Mouse (Mus musculus): ENCODE measurements around the gene Pip5k1b. TPM values are rescaled to one million over a fixed set of nuclear protein-coding genes. Genes with fewer than 3 reads are reported as not detected.
A peak's percentile ranks its signal among the peaks of the same experiment; 100 is the strongest.

Pip5k1b gene
- polyA plus RNA-seq, 1 experiment: 23.3 TPM

DNA sequence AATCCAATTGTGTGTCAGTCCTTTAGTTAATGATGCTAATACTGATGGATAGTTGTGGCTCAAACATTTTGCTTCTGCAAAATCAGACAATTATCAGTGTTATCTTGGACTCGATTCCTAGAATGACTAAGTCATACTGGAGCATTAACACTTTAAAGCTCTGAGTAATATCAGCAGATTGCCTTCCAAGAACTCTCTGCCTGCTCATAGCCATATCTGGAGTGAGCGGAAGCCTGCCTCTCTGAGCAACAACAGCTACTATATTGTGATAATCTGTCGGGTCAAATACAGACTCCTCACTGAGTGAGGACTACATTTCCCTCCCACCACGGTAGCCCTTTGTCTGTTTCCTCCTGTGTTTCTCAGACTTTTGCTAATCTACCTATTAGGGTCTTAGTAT is 116.0 kb downstream of the Pip5k1b start:
- TF ChIP-seq POLR2A (IDR thresholded peaks at IDR 0.05; ENCODE audit: low read depth, low read length): no peak
- TF ChIP-seq CTCF (IDR thresholded peaks at IDR 0.05; ENCODE audit: extremely low read depth, insufficient read length, insufficient replicate concordance, low read depth, low read length): no peak
- WGBS: 66% methylated on average over 4 of the region's 4 CpGs
- H3K4me3 ChIP-seq (ENCODE audit: low read depth, low read length): no peak overlapping the region
- H3K27me3 ChIP-seq (ENCODE audit: control insufficient read depth, insufficient read depth, low read length): no peaks in the 10 kb centered on the region
- no peaks in the 10 kb centered on the region for H3K4me1 ChIP-seq (ENCODE audit: control insufficient read depth, insufficient read depth, insufficient read length, low read length)
- peaks cover 28% of the 10 kb centered on the region for H3K36me3 ChIP-seq (ENCODE audit: control insufficient read depth, insufficient read depth, low read length)
- no peak overlapping the region for H3K27ac ChIP-seq (ENCODE audit: insufficient read depth, low read depth, low read length)

DNA sequence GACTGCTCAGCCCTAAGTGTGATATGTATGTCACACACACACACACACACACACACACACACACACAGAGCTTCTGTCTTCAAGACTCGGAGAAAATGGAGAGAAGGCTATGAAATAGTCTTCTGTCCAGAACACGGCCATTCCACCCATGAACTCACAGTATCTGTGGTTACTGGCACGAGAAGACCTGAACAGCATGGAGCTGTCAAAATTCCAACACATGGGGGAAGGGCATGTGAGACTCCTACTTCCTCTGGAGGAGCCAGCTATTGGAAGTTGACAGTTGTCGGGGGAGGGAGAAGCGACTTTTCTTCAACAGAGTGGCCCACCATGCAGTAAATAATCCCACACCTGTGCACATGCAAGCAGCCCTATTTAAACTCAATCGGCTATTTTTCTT is 121.4 kb downstream of the Pip5k1b start:
- Histone ChIP-seq H3K36me3 (ENCODE audit: control insufficient read depth, insufficient read depth, low read length) (peaks cover 21% of the 10 kb centered on the region), H3K4me3 (ENCODE audit: low read depth, low read length) (no peak overlapping the region), H3K27me3 (ENCODE audit: control insufficient read depth, insufficient read depth, low read length) (no peaks in the 10 kb centered on the region), H3K4me1 (ENCODE audit: control insufficient read depth, insufficient read depth, insufficient read length, low read length) (no peaks in the 10 kb centered on the region), H3K27ac (ENCODE audit: insufficient read depth, low read depth, low read length) (no peak overlapping the region)
- 85% methylated on average over 6 of the region's 6 CpGs for WGBS
- TF ChIP-seq POLR2A (IDR thresholded peaks at IDR 0.05; ENCODE audit: low read depth, low read length) (no peak), CTCF (IDR thresholded peaks at IDR 0.05; ENCODE audit: extremely low read depth, insufficient read length, insufficient replicate concordance, low read depth, low read length) (no peak)

DNA sequence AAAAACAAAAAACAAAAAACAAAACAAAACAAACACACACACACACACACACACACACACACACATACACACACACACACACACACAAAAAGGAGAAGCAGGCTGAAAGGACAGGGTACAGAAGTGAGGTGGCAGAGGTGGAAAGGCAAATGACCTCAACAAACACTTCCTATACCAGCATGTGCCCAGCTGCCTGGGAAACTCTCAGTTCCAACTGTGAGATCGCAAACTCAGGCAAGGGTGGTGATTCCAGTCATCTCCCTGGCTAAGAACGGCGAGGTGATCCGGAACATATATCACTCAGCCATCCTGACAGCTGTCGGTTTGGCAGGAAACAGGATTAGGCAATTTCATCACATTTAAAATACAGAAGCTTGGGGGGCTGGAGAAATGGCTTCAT is 123.2 kb downstream of the Pip5k1b start:
- Histone ChIP-seq H3K4me1 (ENCODE audit: control insufficient read depth, insufficient read depth, insufficient read length, low read length) (peaks cover 3% of the 10 kb centered on the region; the same call in 1 of the 2 replicates), H3K27me3 (ENCODE audit: control insufficient read depth, insufficient read depth, low read length) (no peaks in the 10 kb centered on the region), H3K27ac (ENCODE audit: insufficient read depth, low read depth, low read length) (no peak overlapping the region), H3K4me3 (ENCODE audit: low read depth, low read length) (no peak overlapping the region), H3K36me3 (ENCODE audit: control insufficient read depth, insufficient read depth, low read length) (peaks cover 15% of the 10 kb centered on the region)
- TF ChIP-seq POLR2A (IDR thresholded peaks at IDR 0.05; ENCODE audit: low read depth, low read length) (no peak), CTCF (IDR thresholded peaks at IDR 0.05; ENCODE audit: extremely low read depth, insufficient read length, insufficient replicate concordance, low read depth, low read length) (no peak)
- 69% methylated on average over 5 of the region's 5 CpGs for WGBS

DNA sequence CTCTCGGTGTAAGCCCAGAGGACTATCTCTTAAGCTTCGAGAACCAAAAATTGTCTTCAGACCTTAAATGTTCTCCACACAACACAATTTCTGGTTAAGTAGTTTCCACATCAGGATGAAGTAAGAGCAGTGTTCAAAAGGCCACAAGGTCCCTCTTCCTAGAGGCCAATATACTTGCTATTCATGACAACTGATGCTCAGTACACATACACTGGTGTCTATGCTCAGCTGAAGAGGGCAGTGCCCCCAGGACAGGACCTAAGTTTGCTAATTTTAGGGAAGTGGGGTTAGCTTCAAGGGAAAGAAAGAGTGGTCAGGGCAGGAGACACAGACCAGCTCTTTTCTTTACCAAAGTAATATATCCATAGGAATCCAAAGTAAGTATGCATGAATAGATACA is 124.3 kb downstream of the Pip5k1b start:
- 93% methylated on average over 2 of the region's 2 CpGs for WGBS
- no peaks in the 10 kb centered on the region for H3K27me3 ChIP-seq (ENCODE audit: control insufficient read depth, insufficient read depth, low read length)
- TF ChIP-seq POLR2A (IDR thresholded peaks at IDR 0.05; ENCODE audit: low read depth, low read length): no peak
- TF ChIP-seq CTCF (IDR thresholded peaks at IDR 0.05; ENCODE audit: extremely low read depth, insufficient read length, insufficient replicate concordance, low read depth, low read length): no peak
- no peak overlapping the region for H3K4me3 ChIP-seq (ENCODE audit: low read depth, low read length)
- H3K27ac ChIP-seq (ENCODE audit: insufficient read depth, low read depth, low read length): no peak overlapping the region
- H3K36me3 ChIP-seq (ENCODE audit: control insufficient read depth, insufficient read depth, low read length): peaks cover 12% of the 10 kb centered on the region
- H3K4me1 ChIP-seq (ENCODE audit: control insufficient read depth, insufficient read depth, insufficient read length, low read length): peaks cover 9% of the 10 kb centered on the region; the same call in 1 of the 2 replicates

GRCm38 (mm10) chr19:24428011-24428410 is 127.7 kb downstream of the Pip5k1b start:
- H3K4me3 ChIP-seq (ENCODE audit: low read depth, low read length): no peak overlapping the region
- H3K27ac ChIP-seq (ENCODE audit: insufficient read depth, low read depth, low read length): no peak overlapping the region
- peaks cover 9% of the 10 kb centered on the region; the same call in 1 of the 2 replicates for H3K4me1 ChIP-seq (ENCODE audit: control insufficient read depth, insufficient read depth, insufficient read length, low read length)
- 80% methylated on average over 3 of the region's 3 CpGs for WGBS
- peaks cover 2% of the 10 kb centered on the region for H3K36me3 ChIP-seq (ENCODE audit: control insufficient read depth, insufficient read depth, low read length)
- H3K27me3 ChIP-seq (ENCODE audit: control insufficient read depth, insufficient read depth, low read length): no peaks in the 10 kb centered on the region
- TF ChIP-seq POLR2A (IDR thresholded peaks at IDR 0.05; ENCODE audit: low read depth, low read length) (no peak), CTCF (IDR thresholded peaks at IDR 0.05; ENCODE audit: extremely low read depth, insufficient read length, insufficient replicate concordance, low read depth, low read length) (no peak)

DNA sequence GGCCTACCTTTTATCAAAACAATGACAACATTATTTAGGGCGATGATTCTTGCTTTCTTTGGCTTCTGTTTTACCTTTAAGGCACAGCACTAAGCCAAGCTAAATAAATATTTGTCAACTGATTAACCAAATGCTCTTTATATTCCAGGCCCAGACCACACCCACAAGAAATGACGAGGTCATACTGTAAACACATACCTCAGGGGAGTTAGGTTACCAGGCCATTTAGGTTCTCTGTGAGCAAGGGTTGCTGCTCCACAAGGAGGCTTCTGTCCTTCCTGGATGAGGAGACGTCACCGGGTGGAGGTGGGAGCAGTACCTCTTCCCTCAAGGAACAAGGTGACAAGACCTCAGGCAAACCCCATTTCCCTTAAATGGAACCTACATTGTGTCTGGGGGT is 128.4 kb downstream of the Pip5k1b start:
- TF ChIP-seq CTCF (IDR thresholded peaks at IDR 0.05; ENCODE audit: extremely low read depth, insufficient read length, insufficient replicate concordance, low read depth, low read length): no peak
- no peak for TF ChIP-seq POLR2A (IDR thresholded peaks at IDR 0.05; ENCODE audit: low read depth, low read length)
- H3K27ac ChIP-seq (ENCODE audit: insufficient read depth, low read depth, low read length): peak overlapping the region; percentile 58
- 32% methylated on average over 4 of the region's 4 CpGs for WGBS
- peaks cover 9% of the 10 kb centered on the region; the same call in 1 of the 2 replicates for H3K4me1 ChIP-seq (ENCODE audit: control insufficient read depth, insufficient read depth, insufficient read length, low read length)
- no peak overlapping the region for H3K4me3 ChIP-seq (ENCODE audit: low read depth, low read length)
- peaks cover 2% of the 10 kb centered on the region for H3K36me3 ChIP-seq (ENCODE audit: control insufficient read depth, insufficient read depth, low read length)
- no peaks in the 10 kb centered on the region for H3K27me3 ChIP-seq (ENCODE audit: control insufficient read depth, insufficient read depth, low read length)

DNA sequence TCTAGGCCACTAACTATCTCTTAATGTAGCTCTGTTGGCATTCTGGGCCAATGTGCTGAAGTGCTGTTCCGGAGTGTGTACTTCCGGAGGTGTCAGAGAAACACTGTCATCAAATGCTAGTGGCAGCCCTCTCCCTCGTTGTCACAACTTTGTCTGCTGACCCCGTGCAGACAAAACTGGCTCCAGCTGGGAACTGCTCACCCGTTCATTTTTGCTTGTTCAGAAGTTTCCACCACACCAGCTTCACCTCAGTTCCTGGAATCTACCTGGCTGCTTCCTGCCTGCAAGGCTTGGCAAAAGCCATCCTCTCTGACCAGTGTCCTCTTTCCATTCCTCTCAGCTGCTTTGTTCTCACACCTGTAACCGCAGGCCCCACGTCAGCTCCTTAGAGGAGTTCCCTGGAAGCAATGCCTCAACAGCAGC is 128.9 kb downstream of the Pip5k1b start:
- Histone ChIP-seq H3K36me3 (ENCODE audit: control insufficient read depth, insufficient read depth, low read length) (peaks cover 2% of the 10 kb centered on the region), H3K27me3 (ENCODE audit: control insufficient read depth, insufficient read depth, low read length) (no peaks in the 10 kb centered on the region), H3K27ac (ENCODE audit: insufficient read depth, low read depth, low read length) (peak overlapping the region; percentile 58), H3K4me3 (ENCODE audit: low read depth, low read length) (no peak overlapping the region), H3K4me1 (ENCODE audit: control insufficient read depth, insufficient read depth, insufficient read length, low read length) (peaks cover 9% of the 10 kb centered on the region; the same call in 1 of the 2 replicates)
- 63% methylated on average over 7 of the region's 7 CpGs for WGBS
- no peak for TF ChIP-seq POLR2A (IDR thresholded peaks at IDR 0.05; ENCODE audit: low read depth, low read length)
- TF ChIP-seq CTCF (IDR thresholded peaks at IDR 0.05; ENCODE audit: extremely low read depth, insufficient read length, insufficient replicate concordance, low read depth, low read length): no peak

Data from small intestine, adult 2 months (tissue).